Mouse (Mus musculus) 3T3-L1 (cell line): ENCODE data around the gene Nlrc3.

Experiments used
- DNase-seq: peaks from one replicate; pipeline ENCODE4 v3.0.0-alpha.2; 2015; ENCODE audit warnings: low read depth, low spot score

Nlrc3 gene

DNA sequence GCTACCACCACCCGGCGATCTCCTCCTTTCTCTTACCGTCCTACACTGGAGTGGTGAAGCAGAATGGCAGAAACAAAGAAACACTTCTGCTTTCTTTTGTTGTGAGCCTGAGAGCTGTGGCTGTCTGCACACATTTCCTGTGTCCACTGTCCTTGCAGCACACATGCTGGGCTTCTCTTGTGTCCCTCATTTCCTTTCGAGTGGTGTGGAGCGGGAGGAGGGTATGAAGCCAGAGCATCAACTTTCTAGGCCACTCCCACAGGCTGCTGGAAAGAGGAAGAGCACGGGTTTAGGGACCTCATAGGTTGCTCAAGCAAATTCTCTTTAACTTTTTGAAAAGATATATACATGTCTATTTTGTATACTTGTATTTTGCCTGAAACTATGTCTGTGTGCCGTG is 47.3 kb downstream of the Nlrc3 start:
- DNase-seq = no peak

DNA sequence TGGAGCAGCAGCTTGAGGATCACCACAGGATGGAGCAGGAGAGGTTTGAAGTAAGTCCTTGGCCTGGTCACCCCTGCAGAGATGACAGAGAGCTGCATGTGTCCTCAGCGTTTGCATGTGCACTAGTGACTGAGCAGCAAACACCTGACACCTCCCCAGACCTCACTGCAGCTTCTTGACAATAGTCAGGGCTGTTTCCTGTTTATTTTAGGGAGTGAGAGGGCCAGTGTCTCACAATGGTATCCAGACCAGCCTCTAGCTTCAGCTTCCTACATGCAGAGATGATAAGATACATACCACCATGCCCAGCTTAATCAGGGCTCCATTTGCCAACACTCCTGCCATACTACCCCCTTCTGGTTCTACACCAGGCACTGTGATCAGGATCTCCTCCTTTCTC is 47.9 kb downstream of the Nlrc3 start:
- no peak for DNase-seq

GRCm38 (mm10) chr16:3923966-3924365 is 52.5 kb downstream of the Nlrc3 start:
- DNase-seq = peak; percentile 92

DNA sequence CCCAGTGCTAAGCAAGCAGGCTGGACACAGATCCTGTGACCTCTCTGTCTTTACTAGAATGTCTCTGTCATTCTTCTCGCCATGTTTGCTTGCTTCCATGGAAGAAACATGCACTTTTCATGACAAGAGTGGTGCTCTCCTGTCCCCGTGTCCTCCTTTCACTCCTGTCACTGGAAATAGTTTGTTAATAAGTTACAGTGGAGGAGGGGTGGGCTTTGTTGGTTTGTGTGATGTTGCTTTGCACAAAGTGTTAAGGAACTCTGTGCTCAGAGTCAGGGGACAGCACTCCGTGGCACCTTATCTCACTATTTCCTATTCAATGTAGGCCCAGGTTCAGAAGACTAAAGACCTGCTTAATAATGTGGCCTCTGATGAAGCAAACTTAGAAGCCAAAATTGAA is 52.9 kb downstream of the Nlrc3 start:
- peak; percentile 7 for DNase-seq

GRCm38 (mm10) chr16:3920756-3921155 is 55.7 kb downstream of the Nlrc3 start:
- no peak for DNase-seq

GRCm38 (mm10) chr16:3909118-3909517 is 67.3 kb downstream of the Nlrc3 start:
- DNase-seq = no peak

DNA sequence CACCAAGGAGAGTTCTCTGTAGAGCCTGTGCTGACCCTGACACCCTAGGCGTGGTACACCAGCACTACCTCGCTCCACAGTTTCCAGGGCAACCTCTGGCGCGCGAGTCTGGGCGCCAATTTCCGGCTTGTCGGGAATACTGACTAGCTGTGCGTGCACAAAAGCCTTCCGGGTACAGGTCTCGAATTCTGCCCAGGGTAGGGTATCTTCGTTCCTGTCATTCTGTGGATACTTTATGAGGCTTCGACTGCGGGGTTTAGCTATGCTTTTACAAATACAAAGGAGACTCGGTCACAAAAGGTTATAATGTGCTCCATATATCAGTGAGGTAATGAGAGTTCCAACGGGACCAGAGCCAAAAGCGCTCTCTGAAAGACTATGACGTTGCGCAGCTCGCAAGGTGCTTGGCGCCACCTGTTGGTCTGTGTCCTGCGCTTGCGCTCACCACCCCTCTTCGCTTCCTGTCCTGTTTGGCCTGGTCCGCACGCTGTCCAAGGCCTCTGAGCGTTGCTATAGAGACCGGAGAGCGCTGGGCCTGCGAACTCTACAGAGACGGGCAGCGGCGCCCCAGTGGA is 67.8 kb downstream of the Nlrc3 start, which contains the start of the genes 1700037C18Rik and Cluap1:
1700037C18Rik (minus strand) TSS at position 153 of the 575 bp plus-strand sequence.
Cluap1 (plus strand) TSS at position 265 of the 575 bp plus-strand sequence.
- peak; percentile 97 for DNase-seq

- DNase-seq = no peak
These were observed 69.0 kb downstream of the Nlrc3 start for GRCm38 (mm10) chr16:3907471-3907870.

- no peak for DNase-seq
These were observed 79.9 kb downstream of the Nlrc3 start for GRCm38 (mm10) chr16:3896553-3896952.

DNA sequence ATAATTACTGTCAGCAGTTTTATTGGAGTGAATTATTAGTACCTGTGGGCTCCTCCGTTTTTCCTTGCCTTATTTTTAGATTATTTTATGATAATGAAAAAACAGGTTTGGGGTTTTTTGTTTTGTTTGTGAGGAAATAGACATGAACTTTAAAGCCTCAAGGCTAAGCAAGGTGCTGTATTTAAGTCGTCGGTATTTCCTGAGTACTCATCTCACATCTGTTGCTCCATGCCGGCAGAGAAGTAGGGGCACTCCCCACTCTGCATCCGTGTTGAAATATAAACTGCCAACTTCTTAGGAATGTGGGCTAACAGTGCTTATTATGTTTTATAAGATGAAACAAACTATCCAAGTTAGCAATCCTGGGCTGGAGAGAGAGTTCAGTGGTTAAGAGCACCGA is 80.4 kb downstream of the Nlrc3 start:
- no peak for DNase-seq

- DNase-seq = no peak
These were observed 81.1 kb downstream of the Nlrc3 start for GRCm38 (mm10) chr16:3895173-3895792.
